Mouse (Mus musculus) heart, embryonic 15.5 days (tissue): ENCODE results near the gene Rbms2. TPM values are rescaled to one million over a fixed set of nuclear protein-coding genes. Genes with fewer than 3 reads are reported as not detected.
"Not testable (repeated sequence)": the region's sequence is repeated elsewhere in the genome, so short reads cannot be mapped to it uniquely, and the experiment has no call there.

Experiments
- ATAC-seq: fragments of 200-750 bp; cut with Nextera tagmentation; replicated peaks from 2 replicates; pipeline ENCODE4 v1.8.0; 2017; ENCODE audit warnings: low read depth, moderate TSS enrichment; ENCODE audit not compliant: insufficient number of reproducible peaks, insufficient read depth, low FRiP score
- H3K27ac ChIP-seq: fragments of 300-500 bp; sonication (generic); 2 replicates; pipeline ENCODE4 v1.5.1; 2015; ENCODE audit warnings: mild to moderate bottlenecking, inconsistent platforms
- H3K27me3 ChIP-seq: fragments of 300-500 bp; sonication (generic); 2 replicates; pipeline ENCODE4 v1.6.1; 2015; ENCODE audit warnings: inconsistent platforms
- H3K36me3 ChIP-seq: fragments of 300-500 bp; sonication (generic); 2 replicates; pipeline ENCODE4 v1.6.1; 2015; ENCODE audit warnings: mild to moderate bottlenecking, inconsistent platforms
- H3K4me1 ChIP-seq: fragments of 300-500 bp; sonication (generic); replicated peaks from 2 replicates; pipeline ENCODE4 v1.6.1; 2015; ENCODE audit warnings: inconsistent platforms
- H3K4me2 ChIP-seq: fragments of 300-500 bp; sonication (generic); 2 replicates; pipeline ENCODE4 v1.6.1; 2015; ENCODE audit warnings: inconsistent platforms, mild to moderate bottlenecking, moderate library complexity
- H3K4me3 ChIP-seq: fragments of 300-500 bp; sonication (generic); 2 replicates; pipeline ENCODE4 v1.5.1; 2015; ENCODE audit warnings: mild to moderate bottlenecking, inconsistent platforms
- H3K9ac ChIP-seq: fragments of 300-500 bp; sonication (generic); 2 replicates; pipeline ENCODE4 v1.6.1; 2015; ENCODE audit warnings: mild to moderate bottlenecking, inconsistent platforms
- H3K9me3 ChIP-seq: fragments of 300-500 bp; sonication (generic); replicated peaks from 2 replicates; pipeline ENCODE4 v1.6.1; 2016; ENCODE audit warnings: inconsistent platforms
- WGBS: fragments of 180-500 bp; shearing (Covaris S2); methylation state at CpG from one replicate; pipeline ENCODE4 v1.1.7; 2015; ENCODE audit warnings: mixed read lengths; 5-methylcytosine and 5-hydroxymethylcytosine counted together
- microRNA counts: library from miRNA; unstranded; fragments of <30 nt; microRNA quantifications from one replicate; lab custom pipeline; 2016
- microRNA-seq: library from miRNA; unstranded; fragments of <30 nt; microRNA quantifications from one replicate; pipeline ENCODE4, GENCODE M21; 2016
- polyA plus RNA-seq: library from polyadenylated mRNA; unstranded; fragments of >200 nt; fragmentation: Nextera tagmentation; extraction: Ambion mirVana; gene quantifications from 2 replicates; pipeline ENCODE4 v1.2.1, GENCODE M21; 2015

Gene Rbms2
- polyA plus RNA-seq, 1 experiment from 2014 or later, result 33.8 TPM

DNA sequence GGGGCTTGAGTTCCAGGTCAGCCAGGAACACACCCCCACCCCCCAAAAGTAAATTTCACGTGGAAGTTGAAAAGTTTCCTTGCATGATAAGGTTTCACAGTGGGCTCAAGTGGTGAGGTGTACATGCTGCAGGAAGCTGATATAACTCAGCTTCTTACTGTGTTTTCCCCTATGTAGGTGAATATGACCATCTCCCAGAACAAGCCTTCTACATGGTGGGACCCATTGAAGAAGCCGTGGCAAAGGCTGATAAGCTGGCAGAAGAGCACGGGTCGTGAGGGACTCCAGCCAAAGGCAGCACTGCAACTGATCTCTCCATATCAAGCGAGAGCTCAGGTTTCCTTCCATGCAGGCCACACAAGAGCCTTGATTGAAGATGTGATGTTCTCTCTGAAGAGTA lies 90.3 kb downstream of the Rbms2 start:
- Histone ChIP-seq H3K36me3 (peaks cover 57% of the 10 kb centered on the region), H3K27ac (no peak overlapping the region; the same call in 1 of the 2 replicates)
- no peak for ATAC-seq

DNA sequence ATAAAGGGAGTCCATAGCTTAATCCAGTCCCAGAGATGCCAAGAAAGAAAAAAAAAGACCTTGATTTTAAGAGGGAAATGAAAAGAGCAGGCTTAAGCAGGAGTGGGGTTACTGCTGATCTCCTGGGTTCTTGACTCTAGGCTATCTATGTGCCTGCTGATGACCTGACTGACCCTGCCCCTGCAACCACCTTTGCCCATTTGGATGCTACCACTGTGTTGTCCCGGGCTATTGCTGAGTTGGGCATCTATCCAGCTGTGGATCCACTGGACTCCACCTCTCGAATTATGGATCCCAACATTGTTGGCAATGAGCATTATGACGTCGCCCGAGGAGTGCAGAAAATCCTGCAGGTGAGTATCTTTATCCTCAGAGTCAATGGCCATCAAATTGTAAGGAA lies 91.9 kb downstream of the Rbms2 start:
- Histone ChIP-seq H3K27me3 (no peaks in the 10 kb centered on the region), H3K4me2 (no peak overlapping the region), H3K9me3 (no peaks in the 10 kb centered on the region), H3K27ac (no peak overlapping the region), H3K9ac (no peak overlapping the region), H3K4me3 (no peak overlapping the region), H3K4me1 (peaks cover 50% of the 10 kb centered on the region), H3K36me3 (peaks cover 59% of the 10 kb centered on the region)
- no peak for ATAC-seq
- 85% methylated on average over 5 of the region's 5 CpGs for WGBS

More for the DNA sequence above, 90.3 kb downstream of the Rbms2 start:
- Histone ChIP-seq H3K4me2 (no peak overlapping the region), H3K9ac (no peak overlapping the region), H3K27me3 (no peaks in the 10 kb centered on the region), H3K4me3 (no peak overlapping the region), H3K9me3 (no peaks in the 10 kb centered on the region), H3K4me1 (peaks cover 63% of the 10 kb centered on the region)
- WGBS, result 23% methylated on average over 5 of the region's 5 CpGs

DNA sequence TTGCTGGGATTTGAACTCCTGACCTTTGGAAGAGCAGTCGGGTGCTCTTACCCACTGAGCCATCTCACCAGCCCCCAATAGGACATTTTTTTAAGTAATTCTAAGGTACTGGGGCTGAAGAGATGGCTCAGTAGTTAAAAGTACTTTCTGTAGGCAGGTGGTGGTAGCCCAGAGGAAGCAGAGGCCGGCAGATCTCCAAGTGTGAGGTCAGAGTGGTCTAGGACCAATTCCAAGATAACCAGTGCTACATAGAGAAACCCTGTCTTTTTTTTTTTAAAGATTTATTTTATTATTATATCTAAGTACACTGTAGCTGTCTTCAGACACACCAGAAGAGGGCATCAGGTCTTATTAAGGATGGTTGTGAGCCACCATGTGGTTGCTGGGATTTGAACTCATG lies 92.9 kb downstream of the Rbms2 start:
- not testable (repeated sequence) for H3K27ac ChIP-seq, H3K4me2 ChIP-seq, H3K9ac ChIP-seq, H3K4me3 ChIP-seq, H3K27me3 ChIP-seq, H3K9me3 ChIP-seq, ATAC-seq
- peaks cover 59% of the 10 kb centered on the region for H3K36me3 ChIP-seq
- WGBS, result 55% methylated on average over 2 of the region's 2 CpGs
- peaks cover 50% of the 10 kb centered on the region for H3K4me1 ChIP-seq

DNA sequence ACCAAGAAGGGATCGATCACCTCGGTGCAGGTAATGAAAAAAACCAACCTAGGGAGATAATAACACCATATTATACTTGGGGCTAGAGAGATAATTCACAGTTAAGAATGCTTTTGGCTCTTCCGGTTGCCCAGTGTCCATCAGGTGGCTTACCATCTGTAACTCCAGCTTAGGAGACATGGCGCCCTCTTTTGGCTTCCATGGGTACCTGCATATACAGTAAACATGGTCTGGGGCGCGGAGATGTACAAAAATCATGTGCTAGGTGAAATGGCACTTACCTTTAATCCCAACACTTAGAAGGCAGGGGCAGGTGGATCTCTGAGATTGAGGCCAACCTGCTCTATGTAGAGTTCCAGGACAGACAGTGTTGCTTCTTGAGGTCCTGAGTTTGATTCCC lies 93.7 kb downstream of the Rbms2 start:
- ATAC-seq, result no peak
- H3K9me3 ChIP-seq, result no peaks in the 10 kb centered on the region
- peaks cover 59% of the 10 kb centered on the region for H3K36me3 ChIP-seq
- no peak overlapping the region for H3K9ac ChIP-seq
- H3K27ac ChIP-seq, result no peak overlapping the region
- peak overlapping the region; percentile 67; the same call in 1 of the 2 replicates for H3K4me2 ChIP-seq
- H3K4me3 ChIP-seq, result peak overlapping the region; percentile 79; the same call in 1 of the 2 replicates
- H3K4me1 ChIP-seq, result peaks cover 49% of the 10 kb centered on the region
- 75% methylated on average over 6 of the region's 6 CpGs for WGBS
- H3K27me3 ChIP-seq, result no peaks in the 10 kb centered on the region

DNA sequence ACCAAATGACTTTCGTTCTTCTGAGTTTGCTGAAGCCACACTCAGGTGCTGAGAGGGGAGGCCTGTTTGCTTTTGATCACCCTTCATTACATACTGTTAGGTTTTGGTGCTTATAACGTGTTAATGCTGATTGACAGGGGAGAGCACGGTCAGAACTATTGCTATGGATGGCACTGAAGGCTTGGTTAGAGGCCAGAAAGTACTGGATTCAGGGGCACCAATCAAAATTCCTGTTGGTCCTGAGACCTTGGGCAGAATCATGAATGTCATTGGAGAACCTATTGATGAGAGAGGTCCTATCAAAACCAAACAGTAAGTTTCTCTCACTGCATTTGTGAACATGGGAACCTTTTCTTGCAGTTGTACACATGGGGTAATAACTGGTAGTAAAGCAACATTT lies 95.9 kb downstream of the Rbms2 start:
- H3K27ac ChIP-seq, result peak overlapping the region; percentile 87

DNA sequence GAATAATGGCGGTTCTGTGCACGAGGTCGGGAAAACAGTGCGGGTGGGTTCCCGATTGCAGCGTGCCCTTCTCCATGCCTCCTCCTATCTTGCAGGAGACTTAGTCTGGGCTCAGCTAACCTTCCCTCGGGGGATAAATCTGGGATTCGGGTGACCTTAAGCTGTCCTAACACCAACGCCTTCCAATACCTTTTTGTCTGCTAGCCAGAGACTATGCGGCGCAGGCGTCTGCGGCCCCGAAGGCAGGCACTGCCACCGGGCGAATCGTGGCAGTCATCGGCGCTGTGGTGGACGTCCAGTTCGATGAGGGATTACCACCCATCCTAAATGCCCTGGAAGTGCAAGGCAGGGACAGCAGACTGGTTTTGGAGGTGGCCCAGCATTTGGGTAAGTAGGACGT lies 96.4 kb downstream of the Rbms2 start:
- peak overlapping the region; percentile 95 for H3K9ac ChIP-seq
- peak overlapping the region; percentile 87 for H3K27ac ChIP-seq
- H3K4me2 ChIP-seq, result peak overlapping the region; percentile 67
- H3K9me3 ChIP-seq, result no peaks in the 10 kb centered on the region
- peaks cover 30% of the 10 kb centered on the region for H3K4me1 ChIP-seq
- H3K36me3 ChIP-seq, result peaks cover 39% of the 10 kb centered on the region
- peak overlapping the region; percentile 79 for H3K4me3 ChIP-seq
- WGBS, result under 1% methylated on average over 22 of the region's 22 CpGs
- 0 out of 2 replicates have a peak, but pooled peaks have one; percentile 1 for ATAC-seq
- H3K27me3 ChIP-seq, result no peaks in the 10 kb centered on the region

More for the DNA sequence above, 95.9 kb downstream of the Rbms2 start:
- Histone ChIP-seq H3K4me3 (peak overlapping the region; percentile 79), H3K9ac (peak overlapping the region; percentile 95), H3K27me3 (no peaks in the 10 kb centered on the region), H3K36me3 (peaks cover 44% of the 10 kb centered on the region), H3K4me2 (peak overlapping the region; percentile 67), H3K4me1 (peaks cover 31% of the 10 kb centered on the region), H3K9me3 (no peaks in the 10 kb centered on the region)
- no peak for ATAC-seq
- WGBS, result 4% methylated on average over 3 of the region's 3 CpGs

DNA sequence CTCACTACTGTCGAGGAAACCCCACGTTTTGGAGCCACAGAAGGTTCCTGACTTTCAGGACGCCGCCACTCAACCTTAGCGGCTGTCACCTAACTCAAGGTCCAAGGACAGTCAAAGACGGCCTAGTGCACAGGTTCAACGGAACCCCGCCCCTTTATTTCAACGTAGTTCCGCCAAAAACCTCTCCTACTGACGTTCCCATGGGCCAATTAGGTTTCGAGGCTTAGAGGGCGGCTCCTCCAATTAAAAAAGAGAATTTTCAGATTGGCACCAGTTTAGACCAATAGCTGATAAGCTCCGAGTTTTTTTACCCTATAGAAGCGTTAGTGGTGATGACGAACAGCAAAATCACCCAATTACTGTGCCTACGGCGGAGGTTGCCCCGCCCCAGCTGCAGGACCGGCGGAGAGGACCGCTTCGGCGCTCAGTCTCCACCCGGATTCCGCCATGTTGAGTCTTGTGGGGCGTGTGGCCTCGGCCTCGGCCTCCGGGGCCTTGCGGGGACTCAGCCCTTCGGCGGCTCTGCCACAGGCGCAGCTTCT lies 97.1 kb downstream of the Rbms2 start, which contains the start of gene Atp5b:
Atp5b (plus strand) TSS at position 394 of the 542 bp plus-strand sequence.
- ATAC-seq, result peak; percentile 97
- peaks cover 27% of the 10 kb centered on the region for H3K4me1 ChIP-seq
- peak within 1 kb of the TSS; percentile 90 for H3K27ac ChIP-seq
- H3K4me2 ChIP-seq, result peak within 1 kb of the TSS; percentile 67
- WGBS, result under 1% methylated on average over 34 of the region's 34 CpGs
- H3K27me3 ChIP-seq, result no peaks in the 10 kb centered on the region
- no peaks in the 10 kb centered on the region for H3K9me3 ChIP-seq
- H3K9ac ChIP-seq, result peak within 1 kb of the TSS; percentile 95
- H3K36me3 ChIP-seq, result peaks cover 33% of the 10 kb centered on the region
- H3K4me3 ChIP-seq, result peak within 1 kb of the TSS; percentile 79

DNA sequence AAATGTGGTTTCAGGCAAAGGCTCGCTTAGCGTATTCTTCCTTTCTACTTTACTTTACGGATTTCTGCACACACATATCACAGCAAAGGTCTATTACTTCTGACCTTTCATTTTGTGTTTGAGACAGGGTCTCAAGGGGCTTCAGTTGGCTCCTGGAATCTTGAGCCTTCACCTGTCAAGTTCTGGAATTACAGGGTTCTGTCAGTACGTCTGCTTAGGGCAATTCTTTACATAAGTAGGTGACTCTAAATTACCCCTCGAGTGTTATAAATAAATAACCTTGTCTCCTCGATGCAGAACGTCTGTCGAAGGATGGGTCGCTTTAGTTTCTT lies 97.7 kb downstream of the Rbms2 start:
- Histone ChIP-seq H3K4me2 (peak overlapping the region; percentile 63), H3K36me3 (peaks cover 33% of the 10 kb centered on the region), H3K27me3 (no peaks in the 10 kb centered on the region), H3K27ac (peak overlapping the region; percentile 90), H3K9ac (peak overlapping the region; percentile 73), H3K4me3 (peak overlapping the region; percentile 79), H3K4me1 (peaks cover 27% of the 10 kb centered on the region), H3K9me3 (no peaks in the 10 kb centered on the region)
- no peak for ATAC-seq
- WGBS, result 6% methylated on average over 9 of the region's 9 CpGs

DNA sequence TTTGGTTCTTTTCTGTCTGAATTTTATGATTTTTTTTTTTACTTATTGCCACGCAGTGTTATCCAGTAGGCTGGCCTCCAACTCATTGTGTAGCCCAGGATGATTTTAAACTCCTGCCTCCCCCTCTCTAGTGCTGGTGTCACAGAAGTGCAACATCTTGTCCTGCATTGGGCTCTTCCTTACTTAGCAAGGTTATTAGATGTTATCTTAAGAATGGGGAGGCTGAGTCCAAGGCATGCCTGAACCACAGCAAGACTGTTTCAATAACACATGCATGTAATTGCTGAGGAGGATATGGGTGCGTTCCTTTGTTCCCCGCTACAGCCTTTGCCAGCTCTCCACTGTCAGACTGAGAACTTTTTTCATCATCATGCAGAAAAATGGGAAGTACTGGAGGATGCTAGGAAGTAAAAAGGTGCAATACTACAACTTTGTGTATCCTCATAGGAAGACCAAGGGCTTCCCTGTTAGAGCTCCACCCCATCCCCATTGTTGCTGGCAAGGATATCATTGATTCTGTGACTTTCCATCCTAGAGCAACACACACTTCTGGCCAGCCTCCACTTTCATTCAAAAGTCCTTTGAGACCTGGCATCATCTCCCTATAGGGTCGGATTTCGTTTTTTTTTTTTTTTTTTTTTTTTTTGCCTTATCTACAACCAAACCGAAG lies 98.2 kb downstream of the Rbms2 start:
- H3K9me3 ChIP-seq, result no peaks in the 10 kb centered on the region
- H3K27me3 ChIP-seq, result no peaks in the 10 kb centered on the region
- peak overlapping the region; percentile 90 for H3K27ac ChIP-seq
- WGBS, result 37% methylated on average over 6 of the region's 6 CpGs
- H3K36me3 ChIP-seq, result peaks cover 34% of the 10 kb centered on the region
- H3K4me1 ChIP-seq, result peaks cover 27% of the 10 kb centered on the region
- no peak for ATAC-seq
- H3K4me2 ChIP-seq, result peak overlapping the region; percentile 63
- H3K4me3 ChIP-seq, result peak overlapping the region; percentile 79
- peak overlapping the region; percentile 73 for H3K9ac ChIP-seq

MicroRNAs within 50 kb of the gene (microRNA counts, 519-probe panel; counts per million panel counts)
- microRNA mmu-miR-677 (lab: Ali Mortazavi, UCI), result not detected

Small RNA genes lying within 50 kb of the gene (microRNA-seq; reads per million reads assigned to microRNA genes)
- gene Mir677, result 19.3 reads per million, percentile 33 among the genes with 10 or more reads in this experiment

Other genes starting within 250 kb of the Rbms2 start
- gene Hsd17b6, start 172.7 kb downstream of the Rbms2 start, polyA plus RNA-seq, result not detected in 2 replicates
- gene Prim1, start 165.1 kb downstream of the Rbms2 start, polyA plus RNA-seq, result 41.5 and 50.3 TPM in 2 replicates
- gene Naca, start 144.7 kb downstream of the Rbms2 start, polyA plus RNA-seq, result 429 and 467 TPM in 2 replicates
- 268 and 292 TPM in 2 replicates for gene Ptges3, start 121.3 kb downstream of the Rbms2 start, polyA plus RNA-seq
- 5,437 and 6,121 TPM in 2 replicates for gene Atp5b, start 97.0 kb downstream of the Rbms2 start, polyA plus RNA-seq
- 7.5 and 10.1 TPM in 2 replicates for gene Baz2a, start 88.7 kb downstream of the Rbms2 start, polyA plus RNA-seq
- 0.58 and 0.66 TPM in 2 replicates for gene Gls2, start 14.2 kb upstream of the Rbms2 start, polyA plus RNA-seq
- gene Spryd4, start 31.5 kb upstream of the Rbms2 start, polyA plus RNA-seq, result 37.9 and 38.6 TPM in 2 replicates
- gene Mip, start 45.5 kb upstream of the Rbms2 start, polyA plus RNA-seq, result 0.08 TPM in 1 of 2 replicates, not detected in the other
- 22.3 and 32.1 TPM in 2 replicates for gene Timeless, start 51.8 kb upstream of the Rbms2 start, polyA plus RNA-seq
- gene Apon, start 73.8 kb upstream of the Rbms2 start, polyA plus RNA-seq, result 0.10 and 0.14 TPM in 2 replicates
- 0.13 and 1.2 TPM in 2 replicates for gene Apof, start 88.4 kb upstream of the Rbms2 start, polyA plus RNA-seq
- gene Stat2, start 90.3 kb upstream of the Rbms2 start, polyA plus RNA-seq, result 9.6 and 12.3 TPM in 2 replicates
- 4.0 and 4.8 TPM in 2 replicates for gene Il23a, start 118.5 kb upstream of the Rbms2 start, polyA plus RNA-seq
- gene Pan2, start 123.0 kb upstream of the Rbms2 start, polyA plus RNA-seq, result 22.3 and 27.8 TPM in 2 replicates
- 186 and 213 TPM in 2 replicates for gene Cnpy2, start 142.2 kb upstream of the Rbms2 start, polyA plus RNA-seq
- gene Cs, start 157.4 kb upstream of the Rbms2 start, polyA plus RNA-seq, result 448 and 450 TPM in 2 replicates
- 17.0 TPM in 2 replicates for gene Coq10a, start 188.7 kb upstream of the Rbms2 start, polyA plus RNA-seq
- gene Ankrd52, start 196.8 kb upstream of the Rbms2 start, polyA plus RNA-seq, result 6.8 and 11.8 TPM in 2 replicates
- gene Slc39a5, start 220.9 kb upstream of the Rbms2 start, polyA plus RNA-seq, result 0.24 and 0.81 TPM in 2 replicates
- 52.6 and 58.9 TPM in 2 replicates for gene Nabp2, start 231.2 kb upstream of the Rbms2 start, polyA plus RNA-seq
- gene Rnf41, start 231.4 kb upstream of the Rbms2 start, polyA plus RNA-seq, result 25.5 and 29.0 TPM in 2 replicates